Mouse (Mus musculus) kidney, embryonic 14.5 days (tissue): ENCODE measurements around the gene 3110021N24Rik. TPM values are rescaled to one million over a fixed set of nuclear protein-coding genes. Genes with fewer than 3 reads are reported as not detected.

ENCODE experiments used
- ATAC-seq: fragments of 200-750 bp; cut with Nextera tagmentation; 2 replicates; pipeline ENCODE4 v1.8.0; 2017; ENCODE audit warnings: moderate number of reproducible peaks, mild to moderate bottlenecking, moderate TSS enrichment, moderate library complexity; ENCODE audit not compliant: low FRiP score, low TSS enrichment
- H3K27ac ChIP-seq: fragments of 300-500 bp; sonication (generic); 2 replicates; pipeline ENCODE4 v1.5.1; 2014; ENCODE audit warnings: low read depth, mild to moderate bottlenecking, low read length, moderate library complexity, mixed read lengths
- H3K27me3 ChIP-seq: fragments of 300-500 bp; sonication (generic); 2 replicates; pipeline ENCODE4 v1.6.1; 2014; ENCODE audit warnings: mild to moderate bottlenecking, low read length; ENCODE audit not compliant: control insufficient read depth, insufficient read depth
- H3K36me3 ChIP-seq: fragments of 300-500 bp; sonication (generic); 2 replicates; pipeline ENCODE4 v1.6.1; 2014; ENCODE audit warnings: low read length, mixed read lengths; ENCODE audit not compliant: control insufficient read depth, insufficient read depth
- H3K4me1 ChIP-seq: fragments of 300-500 bp; sonication (generic); 2 replicates; pipeline ENCODE4 v1.6.1; 2014; ENCODE audit warnings: low read length, mixed read lengths; ENCODE audit not compliant: control insufficient read depth, insufficient read depth
- H3K4me2 ChIP-seq: fragments of 300-500 bp; sonication (generic); replicated peaks from 2 replicates; pipeline ENCODE4 v1.6.1; 2014; ENCODE audit warnings: low read depth, mild to moderate bottlenecking, low read length
- H3K4me3 ChIP-seq: fragments of 300-500 bp; sonication (generic); 2 replicates; pipeline ENCODE4 v1.5.1; 2014; ENCODE audit warnings: mild to moderate bottlenecking, low read length
- H3K9ac ChIP-seq: fragments of 300-500 bp; sonication (generic); 2 replicates; pipeline ENCODE4 v1.6.1; 2014; ENCODE audit warnings: low read depth, mild to moderate bottlenecking, low read length, moderate library complexity
- H3K9me3 ChIP-seq: fragments of 300-500 bp; sonication (generic); 2 replicates; pipeline ENCODE4 v1.6.1; 2016; ENCODE audit warnings: low read length; ENCODE audit not compliant: control insufficient read depth
- WGBS: fragments of 180-500 bp; shearing (Covaris S2); extraction: QIAGEN DNeasy Blood & Tissue Kit; methylation state at CpG from one replicate; pipeline ENCODE4 v1.1.7; 2014; 5-methylcytosine and 5-hydroxymethylcytosine counted together
- polyA plus RNA-seq: library from polyadenylated mRNA; unstranded; fragments of >200 nt; fragmentation: Nextera tagmentation; extraction: Ambion mirVana; gene quantifications from 2 replicates; pipeline ENCODE4 v1.2.1, GENCODE M21; 2014

Gene 3110021N24Rik
- polyA plus RNA-seq, 1 experiment from 2014 or later = 2.1 TPM

DNA sequence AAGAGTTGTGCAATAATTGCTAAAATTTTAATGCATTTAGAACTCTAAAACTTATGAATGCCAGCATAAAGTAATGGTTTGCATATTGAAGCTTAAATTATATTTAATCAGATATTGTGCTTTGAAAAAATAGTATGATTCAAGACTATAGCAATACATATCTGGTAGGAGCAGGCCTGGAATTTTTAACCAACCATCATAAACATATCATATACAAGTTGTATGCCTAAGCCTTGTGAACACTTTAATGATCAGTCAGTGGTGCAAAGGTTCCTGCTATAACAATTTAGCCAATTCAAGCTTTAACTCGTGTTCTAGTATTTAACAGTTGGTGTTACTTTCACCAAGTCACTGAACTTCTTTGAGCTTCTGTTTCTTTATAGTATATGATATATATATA is 11.0 kb downstream of the 3110021N24Rik start:
- no peak for ATAC-seq
- H3K27ac ChIP-seq = no peak overlapping the region
- no peak overlapping the region for H3K9ac ChIP-seq
- H3K4me2 ChIP-seq = no peak overlapping the region
- no peak overlapping the region for H3K4me3 ChIP-seq
- no peaks in the 10 kb centered on the region; the same call in 1 of the 2 replicates for H3K36me3 ChIP-seq
- H3K27me3 ChIP-seq = no peaks in the 10 kb centered on the region
- H3K4me1 ChIP-seq = no peaks in the 10 kb centered on the region
- H3K9me3 ChIP-seq = no peaks in the 10 kb centered on the region
- WGBS = 81% methylated on average over 1 of the region's 1 CpGs

- Histone ChIP-seq H3K9ac (no peak overlapping the region), H3K4me2 (no peak overlapping the region), H3K27me3 (no peaks in the 10 kb centered on the region), H3K36me3 (no peaks in the 10 kb centered on the region), H3K4me3 (no peak overlapping the region), H3K27ac (no peak overlapping the region), H3K4me1 (no peaks in the 10 kb centered on the region), H3K9me3 (no peaks in the 10 kb centered on the region)
- ATAC-seq = no peak
- WGBS = 73% methylated on average over 3 of the region's 3 CpGs
Measured at GRCm38 (mm10) chr4:108731582-108731981, 12.1 kb downstream of the 3110021N24Rik start.

DNA sequence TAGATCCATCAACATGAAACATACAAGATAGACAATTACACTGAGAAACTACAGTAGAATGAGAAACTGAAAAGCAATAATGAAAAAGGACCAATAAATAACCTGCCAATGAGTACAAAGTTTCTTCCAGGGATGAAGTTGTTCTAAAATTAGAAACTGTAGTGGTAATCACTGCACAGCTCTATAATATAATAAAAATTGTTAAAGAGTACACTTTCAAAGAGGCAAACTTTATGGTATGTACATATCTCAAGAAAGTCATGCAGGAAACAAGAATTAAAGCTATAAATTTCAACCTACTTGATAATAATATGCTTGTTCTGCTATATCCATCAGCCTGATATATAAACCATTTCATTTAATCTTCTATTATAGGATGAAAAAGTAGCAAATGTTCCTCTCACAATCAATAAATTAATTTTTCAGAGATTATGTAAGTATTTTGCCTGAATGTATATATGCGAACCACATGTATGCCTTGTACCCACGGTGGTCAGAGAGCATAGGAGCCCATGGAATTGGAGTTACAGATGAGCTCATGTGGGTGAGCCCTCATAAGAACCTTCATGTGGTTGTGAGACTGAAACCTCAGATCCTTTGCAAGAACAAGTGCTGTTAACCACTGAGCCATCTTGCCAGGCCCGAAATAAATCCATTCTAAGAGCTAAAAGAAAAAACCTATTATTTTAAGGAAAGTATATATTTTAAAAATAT is 26.9 kb downstream of the 3110021N24Rik start:
- H3K27ac ChIP-seq = no peak overlapping the region
- ATAC-seq = no peak
- H3K27me3 ChIP-seq = no peaks in the 10 kb centered on the region
- no peak overlapping the region for H3K9ac ChIP-seq
- H3K4me3 ChIP-seq = no peak overlapping the region
- no peaks in the 10 kb centered on the region for H3K4me1 ChIP-seq
- 93% methylated on average over 3 of the region's 3 CpGs for WGBS
- H3K9me3 ChIP-seq = no peaks in the 10 kb centered on the region
- no peaks in the 10 kb centered on the region for H3K36me3 ChIP-seq
- no peak overlapping the region for H3K4me2 ChIP-seq

GRCm38 (mm10) chr4:108759583-108759982 is 40.1 kb downstream of the 3110021N24Rik start:
- Histone ChIP-seq H3K4me1 (no peaks in the 10 kb centered on the region), H3K36me3 (no peaks in the 10 kb centered on the region), H3K9me3 (no peaks in the 10 kb centered on the region), H3K4me3 (no peak overlapping the region), H3K9ac (no peak overlapping the region), H3K27me3 (no peaks in the 10 kb centered on the region), H3K27ac (no peak overlapping the region), H3K4me2 (no peak overlapping the region)
- no peak for ATAC-seq
- WGBS = 82% methylated on average over 3 of the region's 3 CpGs

GRCm38 (mm10) chr4:108768527-108768926 is 49.1 kb downstream of the 3110021N24Rik start:
- Histone ChIP-seq H3K9ac (no peak overlapping the region), H3K27ac (no peak overlapping the region), H3K4me2 (no peak overlapping the region), H3K4me1 (0 out of 2 replicates have a peak, but pooled peaks cover 2% of the 10 kb centered on the region), H3K27me3 (no peaks in the 10 kb centered on the region), H3K9me3 (no peaks in the 10 kb centered on the region), H3K36me3 (no peaks in the 10 kb centered on the region), H3K4me3 (no peak overlapping the region)
- peak; percentile 57 for ATAC-seq

DNA sequence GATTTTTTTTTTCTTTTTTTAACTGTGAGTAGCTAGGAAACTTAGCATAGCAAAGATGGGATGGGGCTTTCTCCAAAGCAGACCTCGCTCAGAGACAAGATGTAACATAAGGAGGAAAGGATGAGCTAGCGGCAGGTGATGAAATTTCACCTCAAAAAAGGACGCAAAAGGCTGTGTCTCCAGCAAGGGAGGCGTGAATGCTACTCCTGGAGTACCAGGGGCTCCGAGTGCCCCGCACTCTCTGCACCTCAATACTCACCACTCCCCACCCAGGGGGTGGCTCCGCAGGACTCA is 60.3 kb downstream of the 3110021N24Rik start:
- no peaks in the 10 kb centered on the region for H3K36me3 ChIP-seq
- no peaks in the 10 kb centered on the region for H3K9me3 ChIP-seq
- peak overlapping the region; percentile 95 for H3K4me3 ChIP-seq
- peak overlapping the region; percentile 50 for H3K4me2 ChIP-seq
- peak overlapping the region; percentile 92 for H3K27ac ChIP-seq
- H3K4me1 ChIP-seq = 0 out of 2 replicates have a peak, but pooled peaks cover 4% of the 10 kb centered on the region
- peak overlapping the region; percentile 99 for H3K9ac ChIP-seq
- H3K27me3 ChIP-seq = no peaks in the 10 kb centered on the region
- ATAC-seq = no peak
- 0% methylated on average over 7 of the region's 7 CpGs for WGBS

- under 1% methylated on average over 78 of the region's 111 CpGs for WGBS
- H3K27me3 ChIP-seq = no peaks in the 10 kb centered on the region
Measured at GRCm38 (mm10) chr4:108780057-108780863, 60.8 kb downstream of the 3110021N24Rik start, which contains the start of gene Zfyve9. TSS of gene Zfyve9 (minus strand) at chr4:108780798.

DNA sequence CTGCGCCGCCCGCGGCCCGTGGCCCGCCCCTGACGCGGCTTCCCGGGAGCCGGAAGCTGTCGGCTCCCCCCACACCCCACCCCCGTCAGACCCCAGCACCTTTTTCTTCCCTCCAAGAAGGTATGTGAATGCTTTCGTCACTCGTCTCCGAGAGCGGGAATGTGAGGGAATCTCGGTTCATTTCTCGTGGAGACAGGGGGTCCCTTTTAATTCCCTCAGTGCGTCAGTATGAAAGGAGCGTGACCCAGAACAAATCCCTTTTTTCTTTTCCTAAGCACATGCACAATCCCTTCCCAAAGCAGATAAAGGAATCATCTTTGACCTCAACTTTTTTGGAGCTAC is 61.4 kb downstream of the 3110021N24Rik start:
- WGBS = under 1% methylated on average over 20 of the region's 20 CpGs
- H3K4me3 ChIP-seq = peak overlapping the region; percentile 95
- no peaks in the 10 kb centered on the region for H3K9me3 ChIP-seq
- 0 out of 2 replicates have a peak, but pooled peaks cover 4% of the 10 kb centered on the region for H3K4me1 ChIP-seq
- peak overlapping the region; percentile 50 for H3K4me2 ChIP-seq
- peak overlapping the region; percentile 92 for H3K27ac ChIP-seq
- no peaks in the 10 kb centered on the region for H3K27me3 ChIP-seq
- no peak for ATAC-seq
- H3K9ac ChIP-seq = peak overlapping the region; percentile 99
- no peaks in the 10 kb centered on the region for H3K36me3 ChIP-seq

More at GRCm38 (mm10) chr4:108780057-108780863, 60.8 kb downstream of the 3110021N24Rik start, which contains the start of gene Zfyve9:
- H3K4me3 ChIP-seq = peak within 1 kb of the TSS; percentile 95
- peak within 1 kb of the TSS; percentile 99 for H3K9ac ChIP-seq
- H3K4me2 ChIP-seq = peak within 1 kb of the TSS; percentile 50
- peak; percentile 94 for ATAC-seq
- H3K9me3 ChIP-seq = no peaks in the 10 kb centered on the region
- no peaks in the 10 kb centered on the region for H3K36me3 ChIP-seq
- peak within 1 kb of the TSS; percentile 92 for H3K27ac ChIP-seq
- H3K4me1 ChIP-seq = 0 out of 2 replicates have a peak, but pooled peaks cover 4% of the 10 kb centered on the region

DNA sequence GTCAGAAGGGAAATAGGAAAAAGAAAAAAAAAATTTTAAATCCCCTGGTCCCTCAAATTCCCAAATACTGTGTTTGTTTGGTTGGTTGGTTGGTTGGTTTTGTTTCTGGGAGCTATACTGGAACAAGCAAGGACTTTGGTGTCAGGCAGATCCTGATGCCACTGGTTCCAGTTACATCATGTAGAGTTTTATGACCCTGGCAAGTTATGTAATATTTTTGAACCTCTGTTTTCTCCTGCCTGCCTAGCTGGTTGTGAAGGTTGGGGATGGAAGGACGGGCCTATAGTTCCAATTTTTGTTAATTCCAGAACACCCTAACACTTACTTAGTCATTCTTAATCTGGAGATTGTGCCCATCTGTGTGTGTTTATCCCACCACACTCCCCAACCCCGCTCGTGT is 62.1 kb downstream of the 3110021N24Rik start:
- Histone ChIP-seq H3K9me3 (no peaks in the 10 kb centered on the region), H3K4me3 (no peak overlapping the region), H3K4me1 (0 out of 2 replicates have a peak, but pooled peaks cover 4% of the 10 kb centered on the region), H3K4me2 (no peak overlapping the region), H3K27me3 (no peaks in the 10 kb centered on the region), H3K36me3 (no peaks in the 10 kb centered on the region), H3K27ac (no peak overlapping the region), H3K9ac (no peak overlapping the region)
- WGBS = 72% methylated on average over 3 of the region's 3 CpGs
- no peak for ATAC-seq
